Mouse (Mus musculus) stomach, postnatal 0 days (tissue): ENCODE measurements at regions not wholly inside any gene's neighbourhood (a gene's known extent, or its start where the extent isn't known, plus 50 kb on each side); places are given as distances from the start of the nearest gene placed in this dataset.

Source experiments
- CTCF ChIP-seq: IDR thresholded peaks from 2 replicates; pipeline ENCODE4 v1.5.1; 2016; ENCODE audit warnings: antibody characterized with exemption, low read depth, mild to moderate bottlenecking, moderate library complexity
- EP300 ChIP-seq: optimal IDR thresholded peaks from 2 replicates; pipeline ENCODE3; 2016; ENCODE audit warnings: antibody characterized with exemption

GRCm38 (mm10) chr10:66927651-66928050 lies 168.3 kb upstream of the Jmjd1c start:
- TF ChIP-seq CTCF, result no peak
- TF ChIP-seq EP300, result no peak
